Mouse (Mus musculus) kidney, postnatal 4 days (tissue): ENCODE measurements at regions not wholly inside any gene's neighbourhood (a gene's known extent, or its start where the extent isn't known, plus 50 kb on each side); places are given as distances from the start of the nearest gene placed in this dataset.
A peak's percentile ranks its signal among the peaks of the same experiment; 100 is the strongest.

Experiments
- DNase-seq, 2 experiments: peaks; one replicate each; pipeline ENCODE4 v3.0.0; 2021; ENCODE audit warnings: mixed read lengths in 2 of 2

GRCm38 (mm10) chr14:28775686-28776085, 242.3 kb upstream of the Lrtm1 start:
- no peak for DNase-seq

DNA sequence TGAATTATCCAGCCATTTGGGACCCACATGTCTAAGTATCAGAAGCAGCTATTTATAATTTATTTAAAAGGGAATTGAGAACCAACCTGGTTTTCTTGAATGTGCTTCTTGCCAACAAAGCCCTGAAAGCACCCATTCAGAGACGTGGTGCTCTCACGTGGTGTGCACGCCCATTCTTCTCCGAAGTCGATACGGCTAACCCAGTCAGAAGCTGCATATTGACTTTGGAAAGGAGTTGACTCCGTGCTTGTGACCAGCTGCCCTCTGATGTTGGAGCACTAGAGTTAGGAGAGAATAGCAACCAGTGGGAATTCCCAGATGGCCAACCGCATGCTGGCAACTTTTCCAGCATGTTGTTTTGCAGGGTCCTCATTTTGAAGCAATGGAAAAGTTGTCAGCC, 240.2 kb upstream of the Lrtm1 start:
- DNase-seq: no peak

DNA sequence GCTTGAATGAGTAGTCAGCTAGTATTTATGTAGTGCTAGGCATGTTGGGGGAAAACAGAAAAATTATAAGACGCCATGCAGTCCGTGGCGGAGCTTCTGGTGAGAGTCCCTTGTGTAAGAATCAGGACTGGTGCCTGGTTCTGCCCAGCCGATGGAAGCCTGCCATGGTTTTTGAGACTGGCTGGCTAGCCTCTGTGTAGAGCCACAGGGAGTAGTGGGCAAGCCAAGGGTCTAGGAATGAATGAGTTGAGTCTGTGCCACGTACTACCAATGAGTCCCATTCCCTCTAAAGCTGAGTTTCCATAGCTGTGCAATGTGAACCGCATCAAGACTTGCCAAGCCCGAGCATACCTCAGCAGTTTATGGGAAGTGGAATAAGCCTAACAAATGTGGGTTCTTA, 236.3 kb upstream of the Lrtm1 start:
- no peak for DNase-seq

DNA sequence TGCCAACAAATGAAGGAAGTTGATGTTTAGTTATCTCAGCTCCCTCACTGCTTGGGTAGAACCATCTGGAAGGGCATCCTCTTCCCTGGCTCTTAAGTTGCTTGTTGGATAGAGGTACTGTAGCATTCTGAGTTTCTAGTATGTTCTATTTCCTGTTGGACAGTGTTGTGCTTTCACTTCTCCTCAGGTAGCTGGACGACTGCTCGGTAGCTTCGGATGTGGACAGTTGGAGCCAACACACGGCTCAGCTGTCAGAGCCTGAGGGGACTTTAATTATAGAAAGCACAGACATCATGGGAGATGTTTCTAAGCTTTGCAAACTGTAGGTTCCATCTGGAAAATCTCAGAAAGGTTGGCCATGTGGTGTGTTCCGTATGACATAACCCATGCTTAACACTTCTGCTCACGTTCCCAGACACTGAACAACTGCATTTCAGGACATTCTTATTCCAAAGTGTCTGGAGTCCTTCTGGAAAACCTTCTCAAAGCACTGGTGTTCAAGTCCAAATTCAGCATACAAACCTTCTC, 233.8 kb upstream of the Lrtm1 start:
- DNase-seq: no peak

GRCm38 (mm10) chr14:28798290-28798689, 219.7 kb upstream of the Lrtm1 start:
- no peak for DNase-seq

- no peak for DNase-seq
Observed at GRCm38 (mm10) chr14:28801681-28802080, 216.3 kb upstream of the Lrtm1 start.

DNA sequence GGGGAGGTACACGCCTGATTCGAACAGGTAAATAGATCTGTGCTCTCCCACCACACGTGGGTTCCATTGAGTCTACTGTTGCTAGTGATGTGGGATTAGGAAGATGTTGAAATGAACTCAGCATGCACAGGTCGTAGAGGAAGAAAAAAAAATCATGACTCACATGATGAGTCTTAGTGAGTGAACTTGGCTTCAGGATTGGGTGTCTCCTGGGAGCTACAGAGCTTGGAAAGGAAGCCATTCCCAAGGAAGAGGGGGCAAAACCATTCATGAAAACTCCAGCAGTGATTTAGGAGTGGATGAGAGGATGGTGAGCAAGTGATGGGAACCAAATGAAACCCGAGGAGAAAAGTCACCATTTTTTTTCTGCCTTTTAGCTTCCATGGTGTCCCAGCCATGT, 215.9 kb upstream of the Lrtm1 start:
- DNase-seq: no peak

DNA sequence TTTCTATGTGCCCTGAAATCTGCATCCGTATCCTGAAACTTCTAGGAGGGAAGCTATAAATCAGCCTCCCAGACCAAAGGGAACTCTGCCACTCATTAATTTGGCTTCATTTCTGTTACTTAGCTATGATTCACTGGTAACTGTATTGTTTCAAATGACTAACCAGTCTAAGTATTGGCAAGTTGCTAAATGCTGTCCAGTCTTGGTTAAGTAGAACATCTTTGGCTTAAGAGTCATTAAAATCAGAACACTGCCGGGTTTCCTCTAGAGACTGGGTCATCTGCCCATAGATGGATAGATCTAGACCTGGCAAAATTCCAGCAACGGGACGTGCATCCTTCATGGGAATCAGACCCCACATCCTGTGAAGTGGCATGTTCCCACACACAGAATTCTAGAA, 209.9 kb upstream of the Lrtm1 start:
- peak; percentile 4 to 9 for DNase-seq

DNA sequence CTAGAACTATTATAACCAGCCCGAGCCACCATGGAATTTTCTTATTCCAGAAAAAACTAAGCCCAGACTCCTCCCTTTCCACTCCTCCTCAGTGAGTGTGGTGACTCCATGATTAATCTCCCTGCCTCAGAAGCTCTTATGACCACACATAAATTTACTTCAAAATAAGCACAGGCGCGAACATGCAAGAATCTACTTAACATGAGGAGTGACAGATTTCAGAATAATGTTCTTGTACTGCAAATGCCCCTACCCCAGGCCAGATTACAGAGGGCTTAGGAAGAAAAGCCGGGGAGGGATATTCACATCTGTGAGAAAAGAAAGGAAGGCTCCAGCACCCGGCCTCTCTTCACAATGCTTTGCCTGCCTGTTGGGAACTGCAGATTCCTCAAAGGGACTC, 208.7 kb upstream of the Lrtm1 start:
- peak; percentile 5 to 14 for DNase-seq

- no peak for DNase-seq
Observed at GRCm38 (mm10) chr14:28820970-28821369, 197.0 kb upstream of the Lrtm1 start.

- DNase-seq: no peak
Observed at GRCm38 (mm10) chr14:28827186-28827585, 190.8 kb upstream of the Lrtm1 start.

- DNase-seq: peak in 1 of 2 experiments; percentile 5
Observed at GRCm38 (mm10) chr14:28837117-28837516, 180.9 kb upstream of the Lrtm1 start.

GRCm38 (mm10) chr14:28848831-28849590, 169.0 kb upstream of the Lrtm1 start:
- DNase-seq: peak; percentile 63 to 71
